Mouse (Mus musculus) right cerebral cortex, postnatal 10 days (tissue): ENCODE data around the gene Fig4.
A peak's percentile ranks its signal among the peaks of the same experiment; 100 is the strongest.

Experiments used
- DNase-seq, 2 experiments: peaks; one replicate each; pipeline ENCODE4 v3.0.0; 2021; ENCODE audit warnings: low spot score in 2 of 2

Gene Fig4

DNA sequence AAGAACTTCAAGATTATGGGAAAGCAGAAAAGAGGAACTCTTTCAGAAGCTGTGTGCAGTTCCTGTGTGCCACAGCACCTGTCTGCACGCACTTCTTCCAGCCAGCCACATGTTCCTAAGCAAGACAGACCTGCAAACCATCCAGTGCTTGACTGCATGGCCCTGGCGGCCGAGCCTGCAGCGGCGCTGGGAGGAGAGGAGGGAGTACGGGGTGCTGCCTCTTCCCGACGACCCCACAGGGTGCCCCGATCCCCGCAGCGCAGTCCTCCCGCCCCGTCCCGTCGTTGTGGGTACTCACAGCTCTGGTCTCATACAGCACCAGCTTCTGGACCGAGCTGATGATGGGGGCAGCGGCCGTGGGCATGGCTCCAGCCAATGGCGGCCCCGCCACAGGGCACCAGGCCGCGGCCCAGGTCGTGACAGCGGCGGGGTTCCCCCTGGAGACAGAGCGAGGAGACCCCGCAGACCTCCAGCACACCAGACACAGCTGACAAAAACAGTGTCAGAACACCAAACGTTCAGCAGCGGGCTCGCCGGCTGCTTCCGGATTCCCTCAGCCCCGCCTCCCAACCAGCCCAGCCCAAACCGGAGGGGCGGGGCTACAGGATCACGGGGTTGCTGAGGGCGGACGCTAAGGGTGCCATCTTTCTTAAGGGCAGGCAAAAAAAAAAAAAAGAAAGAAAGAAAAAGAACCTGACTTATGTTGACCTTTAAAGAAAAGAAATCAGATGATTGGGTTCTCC lies at the start of gene Fig4:
Gene Fig4, minus strand, starts transcription at position 572 of the 743 bp plus-strand sequence.
- peak; percentile 92 to 93 for DNase-seq

DNA sequence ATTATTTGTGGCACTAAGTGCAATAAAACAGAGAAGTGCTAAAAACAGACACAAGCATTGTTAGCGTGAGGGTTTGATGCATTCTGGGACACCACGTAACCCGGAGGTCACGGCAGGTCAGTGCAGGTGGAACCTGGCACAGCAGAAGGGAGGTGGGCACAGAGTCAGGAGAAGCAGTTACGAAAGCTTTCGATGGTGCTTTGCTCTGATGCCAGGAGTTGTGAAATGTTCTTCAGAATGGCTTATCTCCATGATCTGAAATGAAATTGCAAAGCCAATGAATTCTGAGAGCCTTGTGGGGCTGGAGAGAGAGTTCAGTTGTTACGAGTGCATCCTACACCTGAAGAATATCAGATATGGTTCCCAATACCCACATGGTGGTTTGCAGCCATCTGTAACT lies 38.3 kb upstream of the Fig4 start:
- peak in 1 of 2 experiments; percentile 12 for DNase-seq

DNA sequence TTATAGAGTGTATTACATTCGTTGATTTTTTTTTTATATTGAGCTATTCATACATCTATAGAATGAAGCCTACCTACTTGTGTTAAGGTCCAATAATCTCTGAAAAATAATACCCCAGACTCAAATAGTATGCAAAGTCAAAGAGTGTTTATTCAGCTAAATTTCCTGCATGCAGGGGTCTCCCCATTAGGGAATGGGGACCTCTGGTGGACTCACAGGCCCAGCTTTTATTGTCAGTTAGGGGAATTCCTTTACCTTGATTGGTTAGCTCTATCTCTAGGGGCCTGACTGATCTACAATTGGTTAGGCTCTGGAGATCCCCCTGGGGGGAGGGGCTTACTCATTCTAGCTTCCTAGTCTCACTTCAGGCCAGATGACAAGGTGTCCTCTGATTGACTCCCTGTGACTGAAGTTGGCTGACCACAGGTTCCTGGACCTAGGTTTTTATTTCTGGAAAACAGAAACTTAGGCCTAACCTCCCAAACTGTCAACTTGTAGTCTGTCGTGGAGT lies 29.5 kb upstream of the Fig4 start:
- peak in 1 of 2 experiments; percentile 1 for DNase-seq

DNA sequence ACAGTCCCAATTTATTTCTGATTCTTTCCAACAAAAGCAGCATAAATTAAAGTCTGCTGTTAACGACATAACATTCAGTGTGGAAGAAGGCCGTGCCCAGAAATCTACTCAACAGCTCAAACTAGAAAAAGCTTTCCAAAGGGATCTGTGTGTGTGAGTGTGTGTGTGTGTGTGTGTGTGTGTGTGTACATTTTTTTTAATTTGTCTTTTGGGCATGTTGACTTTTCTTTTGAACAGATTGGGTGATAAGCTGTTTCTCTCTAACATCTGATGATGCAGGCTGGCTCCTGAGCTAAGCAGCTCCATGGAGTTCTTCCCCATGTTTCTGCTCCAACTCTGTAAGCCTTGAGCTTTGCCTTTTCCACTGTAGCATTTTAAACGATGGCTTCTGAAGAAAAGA lies 12.8 kb upstream of the Fig4 start:
- DNase-seq = peak in 1 of 2 experiments; percentile 44

DNA sequence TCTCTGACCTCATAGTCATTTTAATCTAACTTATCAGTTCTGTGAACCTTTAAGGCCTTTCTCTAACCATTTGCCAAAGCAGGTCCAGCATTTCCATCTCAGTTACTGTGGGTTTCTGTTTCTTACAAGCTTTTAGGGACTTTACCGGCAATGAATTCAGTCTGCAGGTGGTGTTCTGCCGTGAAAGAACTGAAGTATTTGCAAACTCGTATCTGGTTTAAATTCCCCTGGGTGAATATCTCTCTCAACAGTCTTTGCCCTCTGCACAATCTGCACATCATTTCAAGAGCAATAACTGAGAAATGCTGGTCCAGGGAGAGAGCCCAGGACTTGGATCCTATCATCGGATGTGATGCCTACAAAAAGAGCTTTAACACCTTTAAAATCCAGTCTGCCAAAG lies 5.1 kb upstream of the Fig4 start:
- no peak for DNase-seq

DNA sequence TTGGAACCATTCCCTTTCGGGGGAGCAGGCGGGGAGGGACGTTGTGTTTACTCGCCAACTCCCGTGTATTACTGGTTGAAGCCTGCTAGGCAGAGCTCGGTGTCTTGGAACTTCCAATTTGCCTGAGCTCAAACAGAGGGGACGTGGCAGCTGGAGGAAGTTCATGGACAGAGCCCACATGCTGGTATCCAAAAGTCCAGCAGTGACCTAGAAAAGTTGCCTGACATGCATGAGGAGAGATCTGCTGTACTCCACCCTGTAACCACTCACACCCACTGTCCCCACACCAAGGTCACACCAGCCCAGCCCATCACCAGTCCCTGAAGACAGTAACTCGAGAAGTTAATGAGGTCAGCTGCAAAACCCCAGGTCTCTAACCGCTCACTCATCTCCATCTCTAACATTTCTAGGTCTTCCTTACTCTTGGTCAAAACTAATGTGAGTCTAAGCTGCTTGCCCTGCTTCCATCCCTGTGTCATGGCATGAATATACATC lies 1.9 kb upstream of the Fig4 start:
- no peak for DNase-seq

DNA sequence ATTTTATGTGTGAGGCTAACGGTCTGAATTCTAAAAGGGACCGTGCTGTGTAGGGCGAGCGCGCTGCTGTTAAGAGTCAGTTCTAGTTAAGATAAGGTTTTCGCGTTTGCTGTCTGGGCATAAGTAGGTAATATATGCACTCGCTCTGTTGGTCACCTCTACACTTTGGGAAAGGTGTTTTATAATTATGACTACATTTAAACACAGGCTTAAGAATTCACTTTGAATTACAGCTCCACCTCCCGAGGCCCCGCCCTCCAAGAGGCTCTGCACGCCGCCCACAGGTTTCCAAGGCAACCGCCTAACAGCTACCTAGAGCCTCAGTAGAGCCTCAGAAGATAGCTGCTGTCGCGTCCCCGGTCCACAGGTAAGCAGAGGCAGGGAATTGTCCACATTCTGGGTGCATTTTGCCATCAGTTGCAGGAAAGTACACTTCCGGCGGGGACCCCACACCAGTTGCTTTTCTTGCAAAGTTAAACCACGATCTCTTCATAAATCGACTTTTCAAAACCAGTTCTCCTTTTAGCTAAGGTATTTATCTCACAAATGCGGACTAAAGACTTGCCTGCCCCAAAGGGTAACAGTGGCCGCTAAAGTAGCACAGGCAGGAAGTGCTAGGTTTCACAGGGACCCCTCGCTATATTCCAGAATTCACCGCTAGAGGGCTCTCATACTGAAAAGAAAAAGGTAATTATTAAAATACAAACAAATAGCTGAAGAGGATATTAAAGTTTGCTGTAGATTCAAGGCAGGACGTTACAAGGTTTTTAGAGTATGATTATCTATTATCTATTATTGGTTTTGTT lies 782 bp upstream of the Fig4 start, which contains the start of gene Ak9:
Gene Ak9, plus strand, starts transcription at position 342 of the 806 bp plus-strand sequence.
- peak; percentile 88 to 93 for DNase-seq

DNA sequence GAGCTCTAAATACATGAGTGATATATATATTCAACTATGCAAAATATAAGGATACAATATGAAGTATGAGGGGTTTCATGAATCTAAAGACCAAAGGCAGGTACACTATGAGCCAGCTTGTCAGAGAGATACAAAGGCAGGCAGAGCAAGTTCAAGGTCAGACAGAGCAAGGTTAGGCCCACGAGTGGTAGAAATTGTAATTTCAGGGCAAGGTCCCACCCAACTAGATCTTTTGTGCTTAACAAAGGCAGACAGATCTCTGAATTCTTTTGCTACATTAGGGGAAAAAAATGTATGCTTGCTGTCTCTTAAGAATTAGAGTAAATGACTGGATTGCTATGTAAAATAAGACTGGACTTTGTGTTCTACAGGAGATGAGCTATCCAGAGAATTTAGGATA lies 2.9 kb downstream of the Fig4 start:
- no peak for DNase-seq

DNA sequence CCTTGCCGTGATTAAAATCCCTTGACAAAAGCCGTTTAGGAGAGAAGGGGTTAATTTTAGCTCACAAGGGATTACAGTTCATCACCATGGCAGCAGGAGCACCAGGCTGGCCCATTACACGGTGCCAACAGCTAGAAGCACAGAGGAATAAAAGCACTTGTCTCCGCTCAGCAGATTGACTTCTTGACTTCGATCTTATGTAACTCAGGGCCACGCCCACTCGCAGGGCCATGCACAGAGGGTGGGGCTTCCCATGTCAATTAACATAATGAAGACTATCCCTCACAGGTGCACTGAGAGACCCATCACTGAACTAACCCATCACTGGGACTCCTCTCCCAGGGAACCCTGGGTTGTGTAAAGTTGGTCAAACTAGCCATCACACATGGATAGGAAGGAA lies 7.9 kb downstream of the Fig4 start:
- DNase-seq = no peak

DNA sequence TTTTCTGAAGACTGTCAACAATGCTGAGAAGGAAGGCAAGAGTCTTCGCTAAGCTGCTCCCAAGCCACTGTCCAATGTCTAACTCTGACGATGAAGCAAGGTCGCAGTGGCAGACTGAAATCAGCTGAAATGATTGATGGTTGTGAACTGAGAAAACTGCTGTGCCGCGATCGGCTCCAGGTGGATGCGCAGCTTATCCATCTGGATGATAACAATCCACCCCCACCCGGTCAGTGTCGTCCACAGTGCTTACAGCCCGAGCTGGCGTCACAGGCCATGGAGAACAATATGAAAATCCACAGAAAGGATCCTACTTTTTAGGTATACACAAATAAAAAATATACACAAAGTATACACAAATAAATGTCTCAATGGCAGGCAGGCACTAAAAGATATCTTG lies 8.3 kb downstream of the Fig4 start:
- DNase-seq = no peak

DNA sequence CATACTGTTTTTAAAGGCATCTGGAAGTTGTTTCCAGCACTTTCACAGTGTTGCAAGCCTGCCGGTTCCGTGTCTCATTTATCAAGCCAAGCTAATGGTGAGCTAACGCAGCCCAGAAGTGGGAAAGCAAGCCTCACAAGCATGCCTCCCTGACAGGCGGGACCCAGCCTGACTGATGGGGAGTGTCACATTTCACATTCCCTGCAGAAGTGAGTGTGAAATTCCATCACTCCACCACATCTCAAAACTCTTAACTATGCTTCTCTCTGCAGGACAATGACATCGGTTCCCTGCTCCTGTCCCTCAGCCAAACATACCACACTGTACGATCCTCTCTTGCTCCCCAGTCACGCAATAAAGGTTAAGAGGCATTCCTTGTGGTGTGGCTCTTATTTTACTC lies 10.0 kb downstream of the Fig4 start:
- DNase-seq = no peak

DNA sequence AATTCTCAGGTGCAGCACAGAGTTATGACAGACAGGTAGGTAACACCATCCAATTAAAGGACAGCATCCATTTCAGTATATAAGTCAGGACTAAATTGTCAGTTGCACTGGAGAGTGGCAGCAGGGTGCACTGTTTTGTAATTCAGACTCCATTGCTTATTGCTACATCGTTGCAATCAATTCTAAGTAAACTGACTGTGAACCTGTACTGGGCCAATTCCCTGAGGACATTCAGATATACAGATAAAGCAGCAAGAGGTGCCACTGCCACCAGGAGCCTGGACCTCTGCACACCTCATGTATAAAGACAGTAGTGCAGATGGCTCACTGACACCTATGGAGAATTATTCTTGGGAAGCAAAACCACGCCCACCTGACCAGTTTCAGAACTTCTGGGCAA lies 12.0 kb downstream of the Fig4 start:
- no peak for DNase-seq

DNA sequence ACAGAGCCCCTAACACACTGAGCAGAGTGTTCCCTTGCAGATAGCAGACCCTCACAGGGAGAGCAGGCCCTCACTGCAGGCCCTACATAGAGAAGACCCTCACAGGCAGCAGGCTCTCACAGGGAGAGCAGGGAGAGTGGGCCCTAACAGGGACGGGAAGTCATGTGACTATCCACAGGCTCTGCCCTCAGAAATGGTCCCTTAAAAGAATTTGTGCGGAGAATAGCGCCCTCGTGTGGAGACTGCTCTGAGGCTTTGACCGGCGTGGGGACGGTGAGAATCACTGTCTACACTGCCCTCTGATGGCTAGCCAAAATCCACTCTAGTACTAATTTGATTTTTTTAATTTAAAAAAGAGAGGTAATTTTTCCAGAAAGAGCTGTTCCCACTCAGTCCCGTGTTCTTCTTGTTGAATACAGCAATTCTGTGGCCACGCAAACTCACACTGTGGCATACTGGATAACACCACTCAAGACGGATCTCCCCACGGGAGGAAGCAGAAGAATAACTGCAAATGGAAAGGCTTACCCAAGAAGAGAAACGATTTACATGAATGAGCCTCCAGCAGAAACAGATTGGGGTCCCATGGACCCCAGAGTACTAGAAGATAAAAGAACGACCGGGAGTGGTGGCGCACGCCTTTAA lies 14.2 kb downstream of the Fig4 start:
- peak; percentile 90 to 92 for DNase-seq

DNA sequence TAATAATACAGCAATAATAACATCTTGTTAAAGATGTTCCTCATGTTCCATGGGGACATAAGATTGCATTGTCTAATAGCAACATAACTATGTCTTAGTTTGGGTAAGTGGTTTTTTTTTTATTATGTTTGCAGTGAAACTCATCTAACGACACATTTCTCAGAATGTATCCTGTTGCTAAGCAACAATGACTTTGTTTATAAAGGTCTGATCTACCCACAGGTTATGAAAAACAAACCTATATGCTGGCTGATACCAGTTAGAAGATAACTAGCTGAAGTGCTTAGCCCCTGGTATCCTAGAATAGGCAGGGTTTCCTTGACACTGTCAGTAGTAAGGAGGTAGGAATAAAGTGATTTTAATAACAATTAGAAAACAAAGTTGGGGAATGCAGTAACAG lies 15.0 kb downstream of the Fig4 start:
- no peak for DNase-seq

DNA sequence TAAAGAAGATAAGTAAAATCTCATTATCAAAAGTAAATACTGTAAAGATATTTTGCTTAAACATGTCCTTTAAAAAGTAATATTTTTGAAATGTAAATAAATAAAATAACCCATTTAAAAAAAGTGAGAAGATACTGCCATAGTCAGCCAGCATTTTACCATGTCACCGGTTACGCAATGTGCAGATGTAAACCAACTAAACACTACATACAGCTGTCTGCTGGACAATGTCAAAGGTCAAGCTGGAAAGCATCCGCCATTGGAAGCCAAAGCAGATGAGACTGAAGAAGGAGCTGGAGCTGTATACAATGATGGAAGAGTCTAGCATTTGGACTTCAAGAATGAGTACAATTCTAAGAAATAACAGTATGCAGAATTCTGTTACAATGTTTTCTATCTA lies 15.4 kb downstream of the Fig4 start:
- DNase-seq = no peak

DNA sequence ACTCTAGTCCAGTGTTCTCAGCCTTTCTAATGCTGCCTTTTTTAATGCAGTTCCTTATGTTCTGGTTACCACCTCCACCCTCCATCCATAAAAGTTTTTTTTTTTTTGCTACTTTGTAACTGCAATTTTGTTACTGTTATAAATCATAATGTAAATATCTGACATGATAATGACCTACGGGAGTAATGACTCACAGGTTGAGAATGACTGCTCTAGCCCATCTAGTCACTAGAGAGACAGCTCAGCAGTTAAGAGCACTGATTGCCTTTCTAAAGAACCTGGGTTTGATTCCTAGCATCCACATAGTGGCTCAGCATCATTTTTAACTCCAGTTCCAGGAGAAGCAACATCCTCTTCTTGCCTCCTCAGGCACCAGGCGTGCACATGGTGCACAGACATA lies 21.0 kb downstream of the Fig4 start:
- DNase-seq = no peak

DNA sequence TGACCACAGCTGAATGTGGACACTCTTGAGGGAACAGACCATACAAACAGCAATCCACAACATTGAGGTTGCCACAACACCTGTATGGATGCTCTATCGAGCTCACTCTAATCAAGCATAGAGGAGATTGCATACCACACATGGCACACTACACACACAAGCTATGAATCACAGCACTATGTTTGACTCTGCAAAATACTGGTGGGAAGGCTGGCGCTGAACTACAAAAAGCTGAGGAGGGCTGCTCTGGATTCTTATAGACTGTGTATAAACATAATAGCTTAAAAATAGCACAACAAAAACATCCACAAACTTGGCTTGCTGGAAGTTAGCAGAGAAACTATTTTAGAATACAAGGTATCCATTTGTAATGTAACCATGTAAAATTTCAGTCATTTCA lies 22.3 kb downstream of the Fig4 start:
- DNase-seq = no peak

DNA sequence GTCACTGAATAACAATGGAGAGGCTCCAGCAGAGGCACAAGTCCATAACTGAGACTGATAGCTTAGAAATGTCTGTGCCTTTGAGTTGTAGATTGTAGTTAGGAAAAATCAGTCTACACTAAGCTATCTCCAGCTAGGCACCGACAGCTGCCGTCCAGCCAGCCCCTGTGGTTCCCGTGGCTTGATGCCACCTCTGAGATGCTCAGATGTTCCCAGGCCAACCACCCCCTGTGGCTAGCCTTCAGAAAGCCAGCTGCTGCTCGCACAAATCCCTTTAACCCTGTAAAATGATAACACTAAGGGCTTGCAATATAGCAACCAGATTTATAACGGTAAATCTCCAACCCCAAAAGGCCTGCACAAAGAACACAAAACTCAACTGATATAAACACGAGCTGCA lies 22.9 kb downstream of the Fig4 start:
- no peak for DNase-seq

DNA sequence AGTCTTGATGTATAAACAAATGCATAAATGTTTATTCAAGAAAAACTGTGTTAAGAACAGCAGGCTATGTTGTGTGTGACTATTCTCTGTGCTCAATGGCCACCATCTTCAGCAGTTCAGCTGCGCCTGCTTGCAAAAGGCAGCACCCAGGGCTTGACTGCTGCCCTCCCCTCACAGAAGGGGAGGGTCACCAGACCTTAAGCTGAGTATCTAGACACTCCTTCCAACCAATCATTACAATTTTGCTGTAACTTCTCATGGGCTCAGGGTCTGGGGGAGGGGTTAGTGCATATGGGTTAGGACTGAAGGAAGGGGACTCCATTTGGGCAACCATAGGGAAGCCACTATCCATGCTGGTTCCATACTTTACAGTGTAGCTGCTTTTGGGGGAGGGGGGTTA lies 24.3 kb downstream of the Fig4 start:
- no peak for DNase-seq

DNA sequence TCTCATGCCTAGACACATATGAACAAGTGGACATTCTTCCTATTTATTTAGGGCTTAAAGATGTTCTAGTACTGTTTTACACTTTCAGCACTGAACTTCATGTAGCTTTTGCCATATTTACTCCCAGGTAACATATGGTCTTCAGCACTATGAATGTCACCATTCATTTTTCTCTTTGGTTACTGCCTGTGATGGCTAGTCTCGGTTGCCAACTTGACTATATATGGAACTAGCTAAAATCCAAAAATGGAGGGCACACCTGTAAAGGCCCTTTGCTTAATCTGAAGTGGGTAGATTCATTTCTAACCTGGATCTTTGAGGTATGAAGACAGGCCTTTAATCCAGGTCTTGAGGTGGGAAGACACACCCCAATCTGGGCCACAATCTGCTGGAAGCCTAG lies 28.2 kb downstream of the Fig4 start:
- no peak for DNase-seq

DNA sequence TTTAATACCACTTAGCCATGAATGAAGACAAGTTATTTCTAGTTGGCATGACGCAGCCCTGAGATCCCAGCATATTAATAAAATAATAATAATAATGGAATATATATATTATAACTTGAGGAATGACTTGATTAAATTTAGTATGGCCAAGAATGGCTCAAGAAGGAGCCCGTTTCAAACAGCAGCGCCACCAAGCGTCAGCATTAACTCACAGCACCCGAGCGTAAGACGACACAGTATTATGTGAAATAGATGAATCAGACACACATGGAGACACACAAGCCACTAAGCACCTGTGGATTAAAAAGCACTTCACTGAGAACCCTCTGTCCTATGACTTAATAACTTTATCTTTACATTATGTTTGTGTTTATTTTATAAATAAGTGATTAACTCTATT lies 31.2 kb downstream of the Fig4 start:
- DNase-seq = peak in 1 of 2 experiments; percentile 48

DNA sequence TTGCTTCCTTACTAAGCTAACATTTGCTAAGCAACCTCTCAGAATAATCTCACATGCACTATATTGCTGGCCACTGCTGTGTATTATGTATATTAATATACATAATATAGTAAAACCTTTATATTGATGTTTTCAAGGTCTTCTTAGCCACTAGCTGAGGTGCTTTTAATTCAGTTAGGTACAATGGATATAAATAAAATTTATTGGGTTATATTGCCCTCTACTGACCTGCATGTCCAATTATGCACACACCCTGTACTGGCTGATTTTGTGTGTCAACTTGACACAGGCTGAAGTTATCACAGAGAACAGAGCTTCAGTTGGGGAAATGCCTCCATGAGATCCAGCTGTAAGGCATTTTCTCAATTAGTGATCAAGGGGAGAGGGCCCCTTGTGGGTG lies 41.2 kb downstream of the Fig4 start:
- DNase-seq = no peak
